Mouse (Mus musculus): ENCODE measurements around the gene Serpinh1.
"Not testable (repeated sequence)": the region's sequence is repeated elsewhere in the genome, so short reads cannot be mapped to it uniquely, and the experiment has no call there.

Gene Serpinh1

DNA sequence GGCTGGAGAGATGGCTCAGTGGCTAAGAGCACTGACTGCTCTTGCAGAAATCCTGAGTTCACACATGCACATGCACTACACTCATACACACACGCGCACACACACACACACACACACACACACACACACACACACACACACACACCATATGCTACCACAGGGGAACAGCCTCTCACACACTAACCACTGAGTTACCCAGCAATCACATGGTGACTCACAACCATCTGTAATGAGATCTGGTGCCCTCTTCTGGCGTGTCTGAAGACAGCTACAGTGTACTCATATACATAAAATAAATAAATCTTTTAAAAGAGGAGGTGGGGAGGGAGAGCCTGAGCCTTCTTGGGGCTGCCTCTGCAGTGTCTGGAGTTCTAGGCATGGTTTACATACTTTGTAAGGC lies 21.3 kb upstream of the Serpinh1 start:
- not testable (repeated sequence) for DNase-seq (ENCODE audit: low read depth, low spot score)

DNA sequence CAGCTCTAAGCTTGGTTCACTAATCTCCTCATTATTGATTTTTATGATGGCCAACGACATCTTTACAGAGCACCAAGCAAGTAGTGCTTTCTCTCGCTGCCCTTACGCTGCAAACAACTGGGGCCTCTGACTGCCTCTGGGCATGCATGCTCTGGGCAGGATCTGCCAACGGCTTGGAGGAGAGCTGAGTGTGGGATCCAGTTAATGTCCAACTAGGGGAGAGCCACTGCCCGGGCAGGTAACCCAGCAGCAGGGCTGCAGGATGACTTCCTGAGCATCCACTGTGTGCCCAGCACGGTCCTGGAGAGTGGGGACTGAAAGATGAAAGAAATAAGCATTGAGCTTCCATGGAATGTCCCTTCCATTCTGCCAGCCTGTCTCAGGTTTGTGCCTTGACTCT lies 13.7 kb upstream of the Serpinh1 start:
- DNase-seq (ENCODE audit: low read depth, low spot score): no peak

DNA sequence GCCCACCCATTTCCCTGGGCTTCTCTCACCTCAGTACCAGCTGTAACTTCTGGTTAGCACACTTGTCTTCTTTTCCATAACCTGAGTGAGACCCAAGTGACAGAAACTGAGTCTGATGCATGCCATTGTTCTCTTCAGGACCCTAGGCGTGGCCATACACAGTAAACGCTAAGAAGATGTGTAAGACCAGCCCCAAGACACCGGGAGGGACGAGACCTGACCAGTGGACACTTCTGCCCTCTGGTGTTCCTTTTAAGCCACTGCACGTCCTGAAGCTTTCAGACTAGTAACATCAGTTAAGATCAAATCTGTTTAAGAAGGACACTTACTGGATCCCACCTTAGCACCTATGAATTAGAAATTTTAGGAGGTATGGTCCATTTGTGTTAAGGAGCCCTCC lies 12.0 kb upstream of the Serpinh1 start:
- peak; percentile 67 for DNase-seq (ENCODE audit: low read depth, low spot score)

DNA sequence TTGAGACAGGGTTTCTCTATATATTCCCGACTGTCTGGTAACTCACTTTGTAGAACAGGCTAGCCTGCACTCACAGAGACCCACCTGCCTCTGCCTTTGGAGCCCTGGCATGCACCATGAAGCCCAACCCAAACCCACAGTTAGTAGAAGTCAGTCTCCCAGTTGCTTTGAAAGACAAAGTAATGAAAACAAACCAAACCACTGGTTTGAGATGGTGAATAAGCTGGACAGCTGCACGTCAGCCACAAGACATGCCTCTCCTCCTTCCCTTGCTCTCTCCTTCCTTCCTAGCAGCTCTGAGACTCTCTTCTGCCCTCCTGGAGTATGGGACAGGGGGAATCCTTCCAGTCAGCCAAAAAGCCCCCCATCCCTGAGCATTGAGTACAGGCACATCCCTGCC lies 9.1 kb upstream of the Serpinh1 start:
- no peak for DNase-seq (ENCODE audit: low read depth, low spot score)

DNA sequence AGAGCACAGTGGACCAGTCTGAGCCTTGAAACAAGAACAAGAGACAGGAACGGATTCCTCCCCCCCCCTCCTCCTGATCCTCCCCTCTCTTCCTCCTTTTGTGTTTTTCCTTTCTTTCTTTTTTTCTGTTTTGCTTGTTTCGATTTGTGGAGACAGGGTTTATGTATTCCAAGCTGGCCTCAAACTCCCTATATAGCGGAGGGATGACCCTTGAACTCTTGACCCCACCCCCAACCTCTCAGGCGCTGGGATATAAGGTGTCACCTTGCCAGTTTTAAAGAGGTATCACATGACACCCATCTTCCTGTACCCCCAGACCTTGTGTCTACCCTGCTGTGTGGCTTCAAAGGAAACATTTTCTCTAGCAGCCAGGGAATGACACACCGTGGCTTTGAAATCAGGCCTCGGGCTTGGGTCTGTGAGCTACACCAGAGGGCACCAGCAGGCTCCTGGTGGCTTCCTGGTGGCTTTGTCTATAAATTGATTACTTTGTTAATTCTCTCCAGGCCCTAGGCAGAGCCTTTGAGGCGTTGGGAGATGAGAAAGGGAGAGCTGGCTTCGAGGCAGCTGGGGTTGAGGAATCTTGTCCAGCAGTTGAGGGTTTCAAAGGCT lies 7.9 kb upstream of the Serpinh1 start:
- no peak for DNase-seq (ENCODE audit: low read depth, low spot score)

DNA sequence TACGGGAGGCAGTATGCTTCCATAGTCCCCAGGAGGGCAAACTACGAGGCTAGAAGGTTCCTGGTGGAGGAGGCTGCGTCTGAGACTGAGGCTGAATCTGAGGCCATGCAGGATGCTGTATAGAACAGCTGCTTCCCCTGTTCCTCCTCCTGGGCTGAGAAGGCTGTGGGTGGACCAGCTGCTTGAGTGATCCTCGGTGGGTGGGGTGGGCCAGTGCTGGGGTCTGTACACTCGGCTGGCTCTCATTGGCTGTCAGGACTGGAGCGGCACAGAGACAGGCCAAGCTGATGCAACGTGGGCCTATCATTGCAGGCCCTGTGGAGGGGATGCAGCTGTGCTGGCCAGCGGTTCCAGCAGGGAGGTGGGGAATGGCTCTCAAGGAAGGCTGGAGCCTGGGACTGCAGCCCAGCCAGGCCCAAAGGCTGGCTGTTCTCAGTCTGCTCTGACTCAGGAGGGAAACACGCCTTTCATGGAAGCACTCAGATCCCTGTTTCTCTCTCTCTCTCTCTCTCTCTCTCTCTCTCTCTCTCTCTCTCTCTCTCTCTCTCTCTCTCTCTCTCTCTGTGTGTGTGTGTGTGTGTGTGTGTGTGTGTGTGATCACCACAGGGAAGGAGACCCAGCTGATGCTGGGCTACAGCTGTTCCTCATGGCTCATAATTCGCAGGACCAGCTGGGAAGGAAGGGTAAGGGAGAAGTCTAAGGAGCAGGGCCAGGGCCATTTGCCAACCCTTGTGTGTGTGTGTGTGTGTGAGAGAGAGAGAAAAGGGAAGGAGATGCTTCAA lies 7.2 kb upstream of the Serpinh1 start:
- DNase-seq (ENCODE audit: low read depth, low spot score): no peak

DNA sequence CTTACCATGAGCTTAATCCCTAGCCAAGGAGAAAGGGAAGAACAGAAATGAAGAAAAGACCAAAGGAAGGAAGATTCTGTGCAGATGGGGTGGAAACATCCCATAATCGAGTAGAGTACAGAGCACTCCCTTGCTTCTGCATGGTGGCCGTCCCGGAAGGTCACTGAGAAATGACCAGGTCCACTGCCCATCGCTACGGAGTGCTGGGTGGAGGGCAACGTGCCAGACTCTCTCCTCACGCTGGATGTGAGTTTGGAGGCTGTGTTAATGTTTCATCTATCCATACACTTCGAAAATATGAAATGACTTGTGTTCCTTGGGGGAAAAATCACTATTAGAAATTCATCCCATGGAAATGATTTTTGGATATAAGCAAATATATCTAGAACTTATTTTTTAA lies 5.3 kb upstream of the Serpinh1 start:
- DNase-seq (ENCODE audit: low read depth, low spot score): no peak

DNA sequence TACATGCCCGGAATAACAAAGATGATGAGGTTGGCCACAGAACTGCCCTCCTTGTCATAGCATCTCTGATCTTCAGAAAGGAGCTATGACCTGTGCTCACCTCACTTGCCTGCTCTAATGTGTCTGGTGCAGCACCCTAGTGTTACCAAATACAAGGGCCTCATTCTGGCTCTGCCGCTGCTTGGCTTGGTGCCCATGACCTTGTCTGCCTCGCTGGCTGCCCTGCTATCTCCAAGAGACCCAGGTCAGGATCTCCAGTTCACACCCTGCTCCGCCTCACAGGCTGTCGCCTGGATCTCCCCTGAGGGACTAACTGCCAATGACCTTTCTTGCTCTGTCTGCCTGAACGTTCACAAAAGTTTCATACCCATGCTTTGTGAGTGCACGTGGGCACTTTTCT lies 4.2 kb upstream of the Serpinh1 start:
- DNase-seq (ENCODE audit: low read depth, low spot score): no peak

DNA sequence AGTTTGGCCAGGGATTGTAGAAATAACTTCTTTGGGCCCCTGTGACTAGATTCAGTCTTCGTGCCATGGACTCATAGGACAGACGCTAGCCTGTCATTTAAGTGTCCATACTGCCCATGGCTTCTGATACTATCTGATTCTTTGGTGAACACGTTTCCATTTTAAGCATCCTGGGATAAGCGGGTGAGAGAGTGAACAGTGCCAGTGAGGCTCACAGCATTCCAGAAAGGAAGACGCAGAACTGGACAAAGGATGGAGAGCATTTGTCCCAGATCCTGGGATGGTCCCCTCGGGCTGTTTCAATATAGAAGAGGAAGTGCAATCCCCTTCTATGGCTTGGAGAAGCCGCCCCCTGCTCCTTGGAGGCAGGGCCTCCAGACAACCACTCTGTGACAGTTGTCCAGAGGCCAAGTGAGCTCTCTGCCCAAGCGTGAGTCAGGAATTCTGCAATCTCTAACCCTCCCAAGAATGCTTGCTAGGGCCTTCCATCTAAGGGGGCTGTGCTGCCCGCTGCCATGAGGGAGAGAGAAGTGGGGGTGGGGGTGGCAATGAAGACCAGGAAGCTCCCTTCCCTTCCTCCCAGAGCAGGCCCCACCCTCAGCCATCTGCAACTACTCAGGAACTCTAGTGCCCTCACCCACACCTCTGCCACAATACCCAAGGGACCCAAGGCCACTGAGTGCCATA lies 3.3 kb upstream of the Serpinh1 start:
- no peak for DNase-seq (ENCODE audit: low read depth, low spot score)

DNA sequence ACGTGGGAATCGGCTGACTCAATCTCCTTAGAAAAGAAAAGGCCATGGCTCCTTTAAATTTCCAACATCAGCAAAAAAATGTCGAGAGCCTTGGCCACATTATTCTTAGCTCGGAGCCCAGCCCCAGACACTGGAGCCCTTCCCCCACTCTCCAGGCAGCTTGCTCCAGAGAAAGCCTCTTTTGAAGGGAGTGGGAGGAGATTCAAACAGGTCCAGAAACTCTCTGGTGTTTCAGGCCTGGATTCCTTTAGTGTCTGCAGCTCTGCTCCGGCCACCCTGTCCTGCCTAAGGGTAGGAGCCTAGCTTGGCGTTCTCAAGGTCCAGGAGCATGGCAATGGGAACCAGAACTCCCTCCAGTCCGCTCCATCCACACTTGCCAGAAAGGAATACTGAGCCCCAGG lies 2.7 kb upstream of the Serpinh1 start:
- no peak for DNase-seq (ENCODE audit: low read depth, low spot score)

DNA sequence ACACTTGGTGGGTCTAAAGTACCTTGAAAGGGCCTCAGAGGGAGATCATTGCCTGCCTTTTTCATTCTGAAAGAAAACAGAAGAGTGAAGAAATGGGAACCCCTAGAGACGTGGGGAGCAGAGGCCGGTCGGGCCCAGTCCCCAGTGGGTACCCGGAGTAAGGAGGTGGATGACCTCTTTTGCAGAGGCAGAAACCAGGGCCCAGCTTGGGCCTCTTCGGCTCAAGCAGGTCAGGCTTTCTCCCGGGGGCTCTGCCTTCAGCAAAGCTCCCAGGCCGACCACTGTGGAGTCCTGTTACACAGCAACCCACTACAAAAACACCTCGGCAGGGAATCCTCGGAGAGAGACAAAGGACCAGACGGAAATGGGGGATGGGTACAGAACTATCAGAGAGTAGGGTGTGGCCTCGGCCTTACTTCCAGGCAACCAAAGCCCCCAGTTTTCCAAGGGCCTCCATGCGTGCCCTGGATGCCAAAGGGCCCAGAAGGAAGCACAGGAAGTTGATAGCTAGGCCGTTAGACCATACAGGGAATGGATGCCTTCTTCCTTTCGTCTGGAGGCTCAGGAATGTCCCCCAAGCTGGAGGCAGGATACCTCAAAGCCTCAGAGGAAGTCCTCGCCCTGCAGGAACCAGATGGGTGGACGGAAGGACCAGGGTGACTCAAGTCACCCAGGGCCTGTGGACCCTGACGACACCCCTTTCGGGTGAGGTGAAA lies 1.1 kb downstream of the Serpinh1 start:
- DNase-seq (ENCODE audit: low read depth, low spot score): no peak

DNA sequence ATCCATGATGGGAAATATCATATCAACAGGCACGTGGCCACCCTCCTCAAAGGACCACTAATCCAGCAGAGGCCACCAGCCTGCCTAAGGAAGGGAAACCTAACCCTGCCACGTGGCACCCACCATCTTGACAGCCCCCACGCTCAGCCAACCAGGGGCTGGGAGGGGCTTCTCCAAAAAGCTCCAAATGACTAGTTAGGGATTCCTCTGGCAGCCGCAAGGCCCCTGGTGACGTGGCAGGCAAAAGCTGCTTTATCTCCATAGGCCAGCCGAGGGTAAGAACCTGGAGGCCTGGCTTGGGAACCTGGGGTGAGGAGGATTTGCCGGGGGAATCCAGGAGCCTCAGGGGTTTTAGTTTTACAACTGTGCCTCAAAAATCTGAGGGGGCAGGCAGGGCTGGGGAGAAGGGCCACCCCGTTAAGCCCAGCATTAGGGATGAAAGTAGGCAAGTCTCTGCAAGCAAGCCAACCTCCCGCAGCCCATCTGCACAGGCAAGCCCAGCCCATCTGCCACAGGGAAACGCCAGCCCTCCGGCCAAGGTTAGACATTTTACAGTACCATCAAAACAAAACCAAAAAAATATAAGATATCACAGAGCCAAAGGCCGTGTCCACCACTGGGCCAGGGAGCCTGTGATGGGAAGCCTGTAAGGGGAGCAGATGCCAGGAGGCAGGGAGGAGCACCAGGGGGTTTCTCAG lies 1.8 kb downstream of the Serpinh1 start:
- DNase-seq (ENCODE audit: low read depth, low spot score): no peak

DNA sequence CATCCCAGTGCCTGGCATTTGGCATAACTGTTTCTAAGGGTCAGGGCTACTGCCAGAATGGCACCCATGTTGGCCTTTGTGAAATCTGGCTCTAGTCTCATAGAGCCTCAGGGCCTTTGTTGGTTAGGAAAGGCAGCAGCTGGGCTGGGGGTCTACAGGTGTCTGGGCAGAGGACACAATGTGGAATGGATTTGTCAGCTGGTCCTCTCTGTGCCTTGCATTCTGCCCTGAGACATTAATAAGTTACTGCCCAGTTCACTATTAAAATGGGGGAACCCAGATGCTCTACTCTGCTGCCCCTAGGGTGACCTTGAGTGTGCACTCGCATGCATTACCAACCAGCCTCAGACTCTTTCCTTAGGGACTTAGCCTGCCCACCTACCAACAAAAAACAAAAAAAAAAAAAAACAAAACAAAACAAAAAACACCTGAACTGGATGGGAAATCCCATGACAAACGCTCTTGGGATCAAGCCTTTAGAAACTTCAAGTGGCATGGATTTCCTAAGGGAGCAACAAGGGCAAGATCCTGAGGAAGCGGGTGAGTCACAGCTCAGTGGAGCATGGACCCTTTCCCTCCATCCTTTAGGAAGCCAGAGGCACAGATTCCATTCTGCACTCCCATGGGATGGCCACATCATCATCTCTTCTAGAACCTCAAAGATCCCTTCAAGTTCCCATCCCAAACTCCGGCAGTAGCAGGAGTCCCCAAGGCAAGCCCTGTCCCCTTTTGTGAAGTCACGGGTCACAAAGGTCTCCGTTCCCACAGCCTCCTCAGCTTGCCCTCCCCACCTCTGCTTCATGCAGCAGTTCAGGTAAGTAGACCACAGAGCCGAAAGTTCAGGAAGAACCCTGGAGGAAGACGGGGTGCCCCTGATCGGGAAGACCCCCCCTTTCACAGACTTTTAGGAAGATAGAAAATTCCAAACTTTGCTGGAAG lies 3.0 kb downstream of the Serpinh1 start:
- no peak for DNase-seq (ENCODE audit: low read depth, low spot score)

DNA sequence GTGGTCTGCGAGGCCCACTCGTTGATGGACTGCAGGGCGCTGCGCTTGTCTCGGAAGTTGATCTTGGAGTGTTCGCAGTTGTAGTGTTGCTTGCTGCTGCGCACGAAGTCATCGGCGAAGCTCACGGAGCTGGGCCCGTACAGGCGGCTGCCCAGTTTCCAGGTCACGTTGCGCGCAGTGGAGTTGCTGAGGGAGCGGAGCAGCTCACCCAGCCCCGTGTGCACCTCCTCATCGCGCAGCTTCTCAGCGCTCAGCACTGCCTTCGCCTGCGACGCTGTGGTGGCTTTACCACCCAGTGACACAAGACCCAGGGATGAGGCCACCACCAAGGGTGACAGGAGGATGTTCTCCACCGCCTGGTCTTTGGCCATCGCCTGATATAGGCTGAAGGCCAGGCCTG lies 4.2 kb downstream of the Serpinh1 start:
- no peak for DNase-seq (ENCODE audit: low read depth, low spot score)

DNA sequence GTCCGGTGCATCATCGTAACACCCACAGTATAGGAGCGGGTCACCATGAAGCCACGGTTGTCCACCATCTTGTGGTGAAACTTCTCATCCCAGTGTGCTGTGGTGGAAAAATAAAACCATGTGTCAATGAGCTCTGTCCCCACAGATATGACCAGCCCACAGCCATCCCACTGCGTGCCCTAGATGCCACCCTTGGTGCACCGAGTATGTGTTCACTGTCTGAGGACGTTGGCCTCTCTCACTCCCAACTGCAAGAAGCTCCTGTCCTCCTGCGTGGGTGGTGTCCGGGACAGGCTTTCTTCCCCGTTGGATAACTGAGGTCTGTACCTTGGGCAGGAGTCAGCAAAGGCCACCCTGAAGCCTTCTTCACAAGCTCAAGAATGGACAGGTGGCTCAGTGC lies 5.8 kb downstream of the Serpinh1 start:
- DNase-seq (ENCODE audit: low read depth, low spot score): no peak

DNA sequence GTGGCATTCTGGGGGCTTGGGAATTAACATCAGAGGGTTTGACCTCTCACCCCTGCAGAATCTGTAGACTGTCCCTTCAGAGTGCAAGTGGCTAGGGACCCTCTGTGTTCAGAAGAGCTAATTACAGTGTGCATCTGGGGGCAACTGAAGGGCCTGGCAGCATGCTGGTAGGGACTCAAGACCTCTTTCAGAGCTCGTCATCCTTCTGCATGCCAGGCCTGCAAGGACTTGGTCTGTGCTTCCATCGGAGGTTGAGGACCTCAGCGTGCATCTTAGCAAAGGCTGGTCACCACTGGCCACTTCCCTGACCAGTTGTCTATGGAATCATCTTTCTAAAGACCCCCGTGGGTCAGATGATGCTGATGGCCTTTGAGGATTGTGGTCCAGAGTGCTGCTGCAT lies 9.5 kb downstream of the Serpinh1 start:
- no peak for DNase-seq (ENCODE audit: low read depth, low spot score)

DNA sequence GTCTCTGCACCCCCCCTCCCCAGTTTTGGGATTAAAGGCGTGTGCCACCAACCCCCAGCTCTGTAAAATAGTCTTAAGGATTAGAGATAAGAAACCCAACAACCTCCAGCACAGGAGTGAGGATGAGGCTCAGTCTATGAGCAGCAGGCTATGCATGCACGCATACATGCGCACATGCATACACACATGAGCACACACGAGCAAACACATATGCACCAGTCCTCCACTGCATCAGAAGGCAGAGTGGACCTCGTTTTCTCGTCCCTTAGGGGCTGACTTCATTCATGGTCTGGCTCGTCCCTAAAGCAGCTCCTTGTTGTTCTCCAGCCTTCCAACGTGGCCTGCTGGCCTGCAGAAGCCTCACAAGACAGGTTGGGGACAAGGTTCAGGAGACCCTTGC lies 12.3 kb downstream of the Serpinh1 start:
- no peak for DNase-seq (ENCODE audit: low read depth, low spot score)

DNA sequence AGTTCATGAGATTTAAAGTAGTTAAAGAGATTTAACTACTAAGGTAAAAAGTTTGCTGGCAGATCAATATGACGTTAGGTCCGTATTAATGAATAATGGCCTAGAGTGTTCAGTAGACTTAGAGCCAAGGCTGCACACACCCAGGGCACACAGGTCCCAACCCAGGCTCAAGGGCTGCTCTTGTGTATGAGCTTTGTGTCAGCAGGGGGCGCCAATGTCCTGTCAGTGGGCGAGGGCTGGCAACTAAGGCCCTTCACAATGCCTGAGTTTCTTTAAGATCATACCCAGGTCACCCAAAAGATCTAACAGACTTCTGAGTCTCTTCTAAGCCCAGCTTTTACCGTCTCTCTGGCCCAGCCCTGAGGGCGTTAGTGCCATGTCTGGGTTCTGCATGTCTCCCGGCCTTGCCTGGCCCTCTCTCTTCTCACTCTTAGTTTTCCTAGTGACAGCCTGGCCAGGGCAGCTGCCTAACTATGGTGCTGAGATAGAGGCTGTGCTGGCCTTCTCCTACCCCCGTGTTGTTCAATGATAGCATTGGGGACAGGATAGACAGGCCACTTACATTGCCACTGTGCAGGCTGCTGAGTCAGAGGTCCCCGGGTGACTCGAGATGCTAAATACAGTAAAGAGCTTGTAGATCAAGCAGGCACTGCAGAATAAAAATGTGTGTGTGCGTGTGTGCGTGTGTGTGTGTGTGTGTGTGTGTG lies 20.1 kb downstream of the Serpinh1 start:
- DNase-seq (ENCODE audit: low read depth, low spot score): peak; percentile 68

DNA sequence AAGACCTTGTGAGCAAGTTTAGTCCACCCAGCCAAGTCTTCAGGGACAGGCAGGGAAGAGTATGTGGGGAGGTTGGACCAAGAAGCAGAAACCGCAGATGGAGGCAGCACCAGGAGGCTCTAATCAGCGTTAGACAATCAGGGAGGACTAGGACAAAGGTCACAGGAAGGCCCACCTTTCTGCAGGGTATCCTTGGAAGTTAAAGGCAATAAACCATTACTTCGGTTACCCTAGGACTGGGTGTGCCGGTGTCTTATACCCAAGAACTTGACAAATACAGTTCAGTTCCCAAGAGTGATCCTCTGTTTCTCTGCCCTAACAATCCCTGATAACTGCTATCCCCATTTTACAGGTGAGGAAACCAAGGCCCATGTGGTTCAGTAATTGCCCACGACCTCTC lies 23.0 kb downstream of the Serpinh1 start:
- DNase-seq (ENCODE audit: low read depth, low spot score): no peak

DNA sequence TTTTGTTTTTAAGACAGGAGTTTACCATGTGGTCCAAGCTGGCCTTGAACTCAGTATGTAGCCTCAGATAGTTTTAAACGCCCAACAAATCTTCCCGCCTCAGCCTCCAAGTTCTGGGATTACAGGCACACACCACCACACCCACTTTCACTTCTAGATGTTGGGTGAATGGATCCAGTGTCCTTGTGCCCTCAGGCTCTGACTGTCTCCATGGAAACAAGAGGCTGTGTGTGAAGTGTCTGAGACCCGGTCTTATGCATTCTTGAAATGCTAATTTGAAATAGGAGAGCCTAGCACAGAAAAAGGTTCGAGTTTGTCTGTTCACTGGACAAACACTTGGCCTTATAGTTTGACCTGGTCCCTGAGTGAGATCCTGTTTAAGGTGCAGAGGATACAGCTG lies 24.2 kb downstream of the Serpinh1 start:
- no peak for DNase-seq (ENCODE audit: low read depth, low spot score)
